Mouse (Mus musculus): ENCODE data around the gene Tsc22d1.

GRCm38 (mm10) chr14:76463414-76464098, 48.8 kb downstream of the Tsc22d1 start:
- TF ChIP-seq CTCF (IDR thresholded peaks at IDR 0.05; ENCODE audit: low read depth), result no peak
- TF ChIP-seq EP300 (IDR thresholded peaks at IDR 0.05; ENCODE audit: low read depth), result no peak
